Mouse (Mus musculus) intestine, postnatal 0 days (tissue): Measurements from ENCODE around the gene Rufy2. TPM values are rescaled to one million over a fixed set of nuclear protein-coding genes. Genes with fewer than 3 reads are reported as not detected.

Experiments used
- ATAC-seq: fragments of 200-750 bp; cut with Nextera tagmentation; 2 replicates; pipeline ENCODE4 v1.8.0; 2017; ENCODE audit warnings: mild to moderate bottlenecking, moderate TSS enrichment, moderate library complexity
- H3K27ac ChIP-seq: fragments of 300-500 bp; sonication (generic); 2 replicates; pipeline ENCODE4 v1.5.1; 2014; ENCODE audit warnings: mild to moderate bottlenecking, low read depth, low read length, moderate library complexity
- H3K27me3 ChIP-seq: fragments of 300-500 bp; sonication (generic); replicated peaks from 2 replicates; pipeline ENCODE4 v1.6.1; 2014; ENCODE audit warnings: low read length, mixed read lengths; ENCODE audit not compliant: control insufficient read depth, insufficient read depth
- H3K36me3 ChIP-seq: fragments of 300-500 bp; sonication (generic); 2 replicates; pipeline ENCODE4 v1.6.1; 2014; ENCODE audit warnings: mild to moderate bottlenecking, moderate library complexity; ENCODE audit not compliant: control insufficient read depth, insufficient read depth
- H3K4me1 ChIP-seq: fragments of 300-500 bp; sonication (generic); replicated peaks from 2 replicates; pipeline ENCODE4 v1.6.1; 2014; ENCODE audit warnings: antibody characterized with exemption, low read length, mixed read lengths; ENCODE audit not compliant: control insufficient read depth, insufficient read depth
- H3K4me2 ChIP-seq: fragments of 300-500 bp; sonication (generic); replicated peaks from 2 replicates; pipeline ENCODE4 v1.6.1; 2014; ENCODE audit warnings: low read depth, mild to moderate bottlenecking, moderate library complexity
- H3K4me3 ChIP-seq: fragments of 300-500 bp; sonication (generic); 2 replicates; pipeline ENCODE4 v1.5.1; 2014; ENCODE audit warnings: low read depth, low read length
- H3K9ac ChIP-seq: fragments of 300-500 bp; sonication (generic); 2 replicates; pipeline ENCODE4 v1.6.1; 2014; ENCODE audit warnings: mild to moderate bottlenecking, low read depth, low read length
- H3K9me3 ChIP-seq: fragments of 300-500 bp; sonication (generic); 2 replicates; pipeline ENCODE4 v1.6.1; 2016; ENCODE audit warnings: mixed run types; ENCODE audit not compliant: control insufficient read depth
- CTCF ChIP-seq: sonication (generic); IDR thresholded peaks from 2 replicates; pipeline ENCODE4 v1.5.1; 2016; ENCODE audit warnings: low read depth, mild to moderate bottlenecking, control low read depth, antibody characterized with exemption, moderate library complexity
- WGBS: fragments of 180-500 bp; shearing (Covaris S2); extraction: QIAGEN DNeasy Blood & Tissue Kit; methylation state at CpG from one replicate; pipeline ENCODE4 v1.1.7; 2014; 5-methylcytosine and 5-hydroxymethylcytosine counted together
- polyA plus RNA-seq: library from polyadenylated mRNA; unstranded; fragments of >200 nt; fragmentation: Nextera tagmentation; extraction: Ambion mirVana; gene quantifications from 2 replicates; pipeline ENCODE4 v1.2.1, GENCODE M21; 2015

The Rufy2 gene
- polyA plus RNA-seq, 1 experiment from 2014 or later, result 13.9 TPM

DNA sequence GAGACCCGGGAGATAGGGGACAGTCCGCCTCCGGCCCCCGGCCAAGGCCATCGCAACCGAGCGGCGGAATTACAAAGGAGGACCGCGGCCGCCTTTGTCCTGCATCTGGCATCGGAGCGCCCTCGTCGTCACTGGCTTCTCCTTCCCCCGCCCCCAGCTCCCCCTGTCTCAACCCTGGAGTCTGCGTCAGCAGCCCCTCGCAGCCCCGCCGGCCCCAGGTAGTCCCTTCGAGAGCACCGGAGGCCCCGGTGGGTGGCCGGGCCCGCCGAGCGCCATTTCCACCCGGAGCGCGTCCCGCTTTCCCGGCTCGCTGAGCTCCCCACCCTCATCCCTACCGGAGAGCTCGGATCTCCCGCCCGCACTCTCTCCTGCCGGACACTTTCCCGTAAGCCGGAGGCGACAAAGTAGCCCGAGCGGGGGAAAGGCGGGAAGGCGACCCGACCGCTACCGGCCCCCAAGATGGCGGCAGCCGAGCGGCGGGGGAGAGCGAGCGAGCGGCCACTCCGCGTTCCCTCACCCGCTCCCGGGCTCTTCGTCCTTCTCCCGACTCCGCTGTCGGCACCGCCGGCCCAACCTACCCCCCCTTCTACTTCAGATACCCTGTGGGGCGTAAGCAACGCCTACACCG lies 43.2 kb downstream of the Rufy2 start:
- Histone ChIP-seq H3K27me3 (no peaks in the 10 kb centered on the region), H3K4me2 (peak overlapping the region; percentile 89), H3K27ac (peak overlapping the region; percentile 100), H3K9ac (peak overlapping the region; percentile 99), H3K4me1 (peaks cover 3% of the 10 kb centered on the region; the same call in 1 of the 2 replicates), H3K36me3 (no peaks in the 10 kb centered on the region), H3K9me3 (no peaks in the 10 kb centered on the region), H3K4me3 (peak overlapping the region; percentile 98)
- under 1% methylated on average over 60 of the region's 68 CpGs for WGBS
- no peak for TF ChIP-seq CTCF
- ATAC-seq, result no peak; the same call in 1 of the 2 replicates

DNA sequence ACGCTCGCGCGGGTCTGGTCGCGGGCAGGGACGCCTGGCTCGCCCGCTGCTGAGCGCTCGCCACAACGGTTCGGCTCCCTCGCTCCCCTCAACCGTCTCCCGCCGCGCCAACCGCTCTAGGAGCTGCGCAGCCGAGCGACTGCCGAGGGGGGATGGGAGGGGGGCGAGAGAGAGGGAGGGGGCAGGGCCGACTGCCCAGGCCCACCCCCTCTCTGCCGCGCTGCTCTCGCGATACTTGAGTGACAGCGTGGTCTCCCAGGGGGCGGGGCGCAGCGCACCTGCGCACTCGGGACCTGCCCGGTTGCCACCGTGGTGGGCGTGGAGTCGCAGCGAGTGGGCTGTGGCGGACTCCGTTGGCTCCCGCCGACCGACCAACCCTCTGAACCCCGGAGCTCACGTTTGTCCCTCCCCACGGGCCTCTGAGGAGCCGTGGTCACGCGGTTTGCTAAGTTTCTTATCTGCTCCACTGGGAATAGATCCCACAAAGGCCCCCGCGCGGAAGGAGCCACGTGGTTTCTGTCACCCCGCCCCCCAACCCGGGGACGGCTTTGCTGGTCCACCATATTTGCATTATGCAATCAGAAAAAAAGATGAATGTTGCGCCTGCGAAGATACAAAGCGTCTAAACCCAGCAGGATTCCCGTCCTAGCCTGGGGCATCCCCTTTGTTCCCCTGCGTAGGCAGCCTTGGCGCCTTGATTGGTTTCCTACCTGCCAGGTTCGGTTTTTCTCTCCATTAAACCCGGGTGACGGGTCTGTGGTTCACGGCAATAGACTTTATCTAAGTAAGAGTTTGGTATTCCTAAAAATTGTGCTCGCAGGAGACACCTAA lies 43.9 kb downstream of the Rufy2 start, which contains the start of the genes Hnrnph3 and Pbld2:
Gene Hnrnph3 (minus strand): TSS at position 469 of the 831 bp plus-strand sequence.
Gene Pbld2 (plus strand): TSS at position 567 of the 831 bp plus-strand sequence.
- H3K36me3 ChIP-seq, result no peaks in the 10 kb centered on the region
- H3K4me2 ChIP-seq, result peak within 1 kb of the TSS; percentile 89
- TF ChIP-seq CTCF, result no peak
- H3K27me3 ChIP-seq, result no peaks in the 10 kb centered on the region
- peak within 1 kb of the TSS; percentile 99 for H3K9ac ChIP-seq
- H3K27ac ChIP-seq, result peak within 1 kb of the TSS; percentile 100
- H3K4me3 ChIP-seq, result peak within 1 kb of the TSS; percentile 98
- under 1% methylated on average over 65 of the region's 69 CpGs for WGBS
- H3K4me1 ChIP-seq, result peaks cover 3% of the 10 kb centered on the region; the same call in 1 of the 2 replicates
- ATAC-seq, result peak; percentile 96
- no peaks in the 10 kb centered on the region for H3K9me3 ChIP-seq

DNA sequence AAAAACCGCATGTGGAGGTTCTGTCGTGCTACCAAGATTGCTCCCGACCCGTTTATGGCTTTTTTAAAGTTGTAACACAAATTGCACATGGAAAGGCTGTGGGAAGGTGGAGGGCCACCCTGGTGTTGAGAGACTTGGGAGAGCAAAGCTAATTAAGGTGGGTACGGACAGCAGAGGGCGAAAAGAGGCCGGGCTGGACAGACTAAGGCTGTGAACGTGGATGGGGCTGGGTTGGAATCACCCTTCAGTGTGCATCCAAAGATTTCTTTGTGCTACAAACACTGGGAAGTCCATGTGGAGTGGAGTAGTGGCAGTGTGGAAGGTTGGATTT lies 44.5 kb downstream of the Rufy2 start:
- peak overlapping the region; percentile 100 for H3K27ac ChIP-seq
- under 1% methylated on average over 8 of the region's 8 CpGs for WGBS

DNA sequence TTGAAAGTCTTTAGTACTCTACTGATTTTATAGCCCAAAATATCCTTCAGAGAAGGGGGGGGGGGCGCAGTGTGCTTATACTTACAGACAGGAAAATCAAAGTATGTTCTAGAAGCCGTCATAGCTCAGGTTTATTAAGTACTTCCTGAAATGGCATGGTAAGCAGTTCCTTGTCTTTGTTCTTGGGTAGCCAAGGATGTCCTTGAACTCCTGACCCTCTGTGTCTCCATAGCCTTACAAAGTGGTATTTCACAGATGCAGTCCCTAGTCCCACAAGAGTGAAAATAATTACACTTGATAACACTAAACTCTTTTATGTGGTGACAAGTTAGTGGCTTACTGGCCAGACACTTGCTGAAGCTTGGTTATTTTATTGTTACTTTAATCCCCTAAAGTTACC lies 45.0 kb downstream of the Rufy2 start:
- TF ChIP-seq CTCF, result no peak
- no peaks in the 10 kb centered on the region for H3K9me3 ChIP-seq
- ATAC-seq, result no peak
- peaks cover 3% of the 10 kb centered on the region; the same call in 1 of the 2 replicates for H3K4me1 ChIP-seq
- H3K27ac ChIP-seq, result peak overlapping the region; percentile 100
- H3K4me3 ChIP-seq, result peak overlapping the region; percentile 98; the same call in 1 of the 2 replicates
- no peaks in the 10 kb centered on the region for H3K36me3 ChIP-seq
- 25% methylated on average over 2 of the region's 2 CpGs for WGBS
- no peak overlapping the region for H3K9ac ChIP-seq
- H3K27me3 ChIP-seq, result no peaks in the 10 kb centered on the region
- H3K4me2 ChIP-seq, result peak overlapping the region; percentile 89

More for the DNA sequence above, 44.5 kb downstream of the Rufy2 start:
- Histone ChIP-seq H3K36me3 (no peaks in the 10 kb centered on the region), H3K9me3 (no peaks in the 10 kb centered on the region), H3K27me3 (no peaks in the 10 kb centered on the region), H3K4me1 (peaks cover 3% of the 10 kb centered on the region; the same call in 1 of the 2 replicates), H3K4me3 (peak overlapping the region; percentile 98), H3K4me2 (peak overlapping the region; percentile 89), H3K9ac (peak overlapping the region; percentile 99)
- peak; percentile 31 for ATAC-seq
- peak; percentile 74 for TF ChIP-seq CTCF

DNA sequence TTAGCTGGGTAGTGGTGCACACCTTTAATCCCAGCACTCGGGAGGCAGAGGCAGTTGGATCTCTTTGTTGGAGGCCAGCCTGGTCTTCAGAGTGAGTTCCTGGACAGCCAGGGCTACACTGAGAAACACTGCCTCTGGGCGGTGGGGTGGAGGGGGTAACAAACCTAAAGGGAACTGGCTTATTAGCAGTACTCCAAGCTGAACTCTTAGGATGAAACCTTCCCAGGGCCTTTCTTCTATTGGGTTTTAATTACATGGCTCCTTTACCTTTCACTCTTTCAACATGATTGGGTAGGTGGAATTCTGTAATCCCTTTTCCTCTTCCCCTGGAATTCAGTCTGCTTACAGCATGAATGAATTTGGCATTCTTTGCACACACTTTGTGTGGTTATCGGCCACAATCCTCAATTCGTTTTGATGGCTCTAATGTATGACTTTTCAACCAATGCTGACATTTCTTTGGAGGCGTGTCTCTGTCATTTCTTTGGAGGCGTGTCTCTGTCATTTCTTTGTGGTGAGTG lies 45.5 kb downstream of the Rufy2 start:
- Histone ChIP-seq H3K4me2 (no peak overlapping the region), H3K4me1 (peaks cover 3% of the 10 kb centered on the region; the same call in 1 of the 2 replicates), H3K9ac (no peak overlapping the region), H3K36me3 (no peaks in the 10 kb centered on the region), H3K27me3 (no peaks in the 10 kb centered on the region), H3K9me3 (no peaks in the 10 kb centered on the region), H3K4me3 (no peak overlapping the region), H3K27ac (0 out of 2 replicates have a peak overlapping the region, but pooled peaks have one; percentile 100)
- ATAC-seq, result no peak
- TF ChIP-seq CTCF, result no peak
- WGBS, result 56% methylated on average over 6 of the region's 6 CpGs
